Mouse (Mus musculus): ENCODE results near the gene Tada2a. TPM values are rescaled to one million over a fixed set of nuclear protein-coding genes. Genes with fewer than 3 reads are reported as not detected.

The Tada2a gene
- polyA plus RNA-seq, 1 experiment from 2014 or later: 16.2 TPM

GRCm38 (mm10) chr11:84145201-84145798 lies 15.9 kb upstream of the Tada2a start:
- H3K4me1 ChIP-seq: peaks cover 10% of the 10 kb centered on the region
- H3K9ac ChIP-seq: no peak overlapping the region
- H3K4me2 ChIP-seq: no peak overlapping the region
- no peak for ATAC-seq
- H3K4me3 ChIP-seq: no peak overlapping the region
- H3K36me3 ChIP-seq: no peaks in the 10 kb centered on the region
- WGBS (ENCODE audit: insufficient replicate concordance): 64% methylated on average over 10 of the region's 10 CpGs
- no peaks in the 10 kb centered on the region for H3K9me3 ChIP-seq (replicated peaks)
- H3K27me3 ChIP-seq (replicated peaks): peaks cover 15% of the 10 kb centered on the region
- H3K27ac ChIP-seq: no peak overlapping the region

- H3K4me3 ChIP-seq: no peak overlapping the region
- H3K4me1 ChIP-seq: no peaks in the 10 kb centered on the region
- H3K9me3 ChIP-seq (replicated peaks): no peaks in the 10 kb centered on the region
- H3K27me3 ChIP-seq (replicated peaks): peaks cover 15% of the 10 kb centered on the region
- no peak for ATAC-seq
- no peak overlapping the region for H3K9ac ChIP-seq
- no peaks in the 10 kb centered on the region for H3K36me3 ChIP-seq
- H3K27ac ChIP-seq: no peak overlapping the region
- 44% methylated on average over 2 of the region's 2 CpGs for WGBS (ENCODE audit: insufficient replicate concordance)
- H3K4me2 ChIP-seq: no peak overlapping the region
Observed at GRCm38 (mm10) chr11:84141752-84142151, 12.4 kb upstream of the Tada2a start.

DNA sequence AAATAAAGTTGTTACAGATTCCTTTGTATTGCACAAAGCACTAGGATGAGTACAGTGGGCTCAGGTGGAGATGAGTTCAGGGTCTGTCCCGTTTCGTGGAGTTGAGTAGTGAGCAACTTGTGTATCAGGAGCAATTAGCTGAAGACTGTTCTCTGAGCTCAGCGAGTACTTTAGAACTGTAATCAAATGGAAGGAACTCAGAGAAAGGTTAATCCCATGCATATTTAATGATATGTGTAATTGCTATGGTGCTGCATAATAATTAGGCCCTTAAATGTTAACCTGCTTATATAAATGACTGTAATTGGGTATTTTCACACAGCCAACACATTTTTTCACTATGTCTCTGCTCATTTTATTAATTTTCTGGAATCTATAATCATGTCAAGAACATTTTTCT lies 7.1 kb upstream of the Tada2a start:
- no peaks in the 10 kb centered on the region for H3K4me1 ChIP-seq
- no peaks in the 10 kb centered on the region for H3K36me3 ChIP-seq
- no peaks in the 10 kb centered on the region for H3K9me3 ChIP-seq (replicated peaks)
- H3K4me2 ChIP-seq: no peak overlapping the region
- no peak overlapping the region for H3K27ac ChIP-seq
- WGBS (ENCODE audit: insufficient replicate concordance): 70% methylated on average over 3 of the region's 3 CpGs
- peaks cover 8% of the 10 kb centered on the region; the same call in 1 of the 2 replicates for H3K27me3 ChIP-seq (replicated peaks)
- no peak overlapping the region for H3K4me3 ChIP-seq
- no peak for ATAC-seq
- no peak overlapping the region for H3K9ac ChIP-seq

DNA sequence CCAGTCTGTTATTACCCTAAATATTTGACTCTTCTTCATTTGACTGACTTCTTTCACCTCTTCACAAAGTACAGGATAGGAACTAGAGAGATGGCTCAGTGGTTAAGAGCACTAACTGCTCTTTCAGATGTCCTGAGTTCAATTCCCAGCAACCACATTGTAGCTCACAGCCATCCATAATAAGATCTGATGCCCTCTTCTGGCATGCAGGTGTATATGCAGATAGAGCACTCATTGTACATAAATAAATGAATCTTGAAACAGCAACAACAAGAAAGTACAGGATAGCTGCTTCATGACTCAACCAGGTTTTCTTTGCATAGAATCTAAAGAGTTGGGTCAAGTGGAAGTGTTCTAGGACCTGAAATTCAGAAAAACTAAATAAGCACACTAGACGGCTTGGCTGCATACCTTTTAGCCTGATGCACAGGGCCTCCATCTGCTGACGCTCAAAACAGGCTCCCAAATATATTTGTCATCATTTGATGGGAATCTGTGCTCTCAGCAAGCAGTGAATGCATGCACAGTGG lies 5.0 kb upstream of the Tada2a start:
- Histone ChIP-seq H3K9me3 (replicated peaks) (no peaks in the 10 kb centered on the region), H3K4me1 (peaks cover 7% of the 10 kb centered on the region), H3K27ac (no peak overlapping the region), H3K36me3 (no peaks in the 10 kb centered on the region), H3K4me2 (no peak overlapping the region), H3K4me3 (no peak overlapping the region), H3K9ac (no peak overlapping the region), H3K27me3 (replicated peaks) (peaks cover 13% of the 10 kb centered on the region; the same call in 1 of the 2 replicates)
- WGBS (ENCODE audit: insufficient replicate concordance): 83% methylated on average over 2 of the region's 2 CpGs
- no peak for ATAC-seq

DNA sequence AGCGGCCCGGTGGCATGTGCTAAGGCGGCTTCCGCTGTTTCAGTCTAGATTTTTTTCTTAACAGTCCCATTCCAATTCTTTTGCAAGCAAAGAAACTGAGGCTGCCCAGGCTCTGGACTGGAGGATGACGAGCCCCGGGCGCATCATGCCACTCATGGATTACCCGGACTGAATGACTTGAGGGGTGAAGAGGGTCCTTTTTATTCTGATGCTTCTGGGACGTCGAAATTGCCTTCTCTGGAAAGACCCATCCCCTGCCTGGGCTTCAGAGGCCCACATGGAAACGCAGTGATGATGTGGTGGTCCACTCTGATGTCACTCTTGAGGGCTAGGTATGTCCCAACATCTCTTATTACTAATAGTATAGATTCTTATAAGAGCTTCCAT lies 392 bp upstream of the Tada2a start:
- H3K4me3 ChIP-seq: peak overlapping the region; percentile 85
- 9% methylated on average over 11 of the region's 11 CpGs for WGBS (ENCODE audit: insufficient replicate concordance)
- peaks cover 13% of the 10 kb centered on the region; the same call in 1 of the 2 replicates for H3K27me3 ChIP-seq (replicated peaks)
- H3K9me3 ChIP-seq (replicated peaks): no peaks in the 10 kb centered on the region
- ATAC-seq: peak; percentile 4; the same call in 1 of the 2 replicates
- peak overlapping the region; percentile 89; the same call in 1 of the 2 replicates for H3K9ac ChIP-seq
- H3K27ac ChIP-seq: no peak overlapping the region
- H3K4me2 ChIP-seq: peak overlapping the region; percentile 91
- H3K4me1 ChIP-seq: peaks cover 17% of the 10 kb centered on the region
- H3K36me3 ChIP-seq: peaks cover 27% of the 10 kb centered on the region

DNA sequence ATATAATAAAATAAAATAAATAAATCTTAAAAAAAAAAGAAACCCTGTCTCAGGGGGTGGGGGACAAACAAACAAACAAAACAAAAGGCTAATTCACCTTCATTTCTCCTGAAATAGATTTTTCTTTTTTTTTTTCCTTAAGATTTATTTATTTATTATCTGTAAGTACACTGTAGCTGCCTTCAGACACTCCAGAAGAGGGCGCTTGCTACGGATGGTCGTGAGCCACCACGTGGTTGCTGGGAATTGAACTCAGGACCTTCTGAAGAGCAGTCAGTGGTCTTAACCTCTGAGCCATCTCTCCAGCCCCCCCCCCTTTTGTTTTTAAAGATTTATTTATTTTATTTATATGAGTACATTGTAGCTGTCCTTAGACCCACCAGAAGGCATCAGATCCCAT lies 1.4 kb downstream of the Tada2a start:
- H3K27me3 ChIP-seq (replicated peaks): peaks cover 10% of the 10 kb centered on the region; the same call in 1 of the 2 replicates
- peaks cover 42% of the 10 kb centered on the region for H3K36me3 ChIP-seq
- no peak overlapping the region for H3K27ac ChIP-seq
- no peaks in the 10 kb centered on the region for H3K9me3 ChIP-seq (replicated peaks)
- H3K4me2 ChIP-seq: peak overlapping the region; percentile 91
- no peak overlapping the region for H3K9ac ChIP-seq
- peak overlapping the region; percentile 85; the same call in 1 of the 2 replicates for H3K4me3 ChIP-seq
- peaks cover 17% of the 10 kb centered on the region for H3K4me1 ChIP-seq
- 64% methylated on average over 4 of the region's 4 CpGs for WGBS (ENCODE audit: insufficient replicate concordance)
- ATAC-seq: no peak

GRCm38 (mm10) chr11:84121051-84121956 lies 8.1 kb downstream of the Tada2a start:
- no peaks in the 10 kb centered on the region for H3K9me3 ChIP-seq (replicated peaks)
- ATAC-seq: no peak
- WGBS (ENCODE audit: insufficient replicate concordance): 76% methylated on average over 12 of the region's 12 CpGs
- H3K4me2 ChIP-seq: no peak overlapping the region
- H3K27me3 ChIP-seq (replicated peaks): no peaks in the 10 kb centered on the region
- peaks cover 16% of the 10 kb centered on the region for H3K4me1 ChIP-seq
- H3K36me3 ChIP-seq: peaks cover 97% of the 10 kb centered on the region
- H3K27ac ChIP-seq: no peak overlapping the region
- no peak overlapping the region for H3K9ac ChIP-seq
- no peak overlapping the region for H3K4me3 ChIP-seq

DNA sequence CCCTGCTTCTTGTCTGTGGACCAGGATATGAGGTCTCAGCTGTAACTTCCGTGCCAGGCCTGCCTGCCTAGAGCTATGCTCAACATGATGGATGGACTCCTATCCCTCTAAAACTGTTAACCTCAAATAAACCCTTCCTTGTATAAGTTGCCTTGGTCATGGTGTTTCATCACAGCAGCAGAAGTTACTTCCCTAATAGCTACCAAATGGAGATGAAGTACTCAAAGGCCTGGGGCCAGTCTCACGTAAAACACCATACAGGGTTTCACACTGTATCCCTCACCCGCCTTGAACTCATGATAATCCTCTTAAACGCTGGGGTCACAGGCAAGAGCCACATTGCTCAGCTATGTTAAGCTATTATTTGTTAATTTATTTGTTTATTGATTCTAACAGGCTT lies 12.0 kb downstream of the Tada2a start:
- no peak overlapping the region for H3K4me2 ChIP-seq
- H3K27me3 ChIP-seq (replicated peaks): no peaks in the 10 kb centered on the region
- peaks cover 16% of the 10 kb centered on the region for H3K4me1 ChIP-seq
- no peak for ATAC-seq
- 72% methylated on average over 4 of the region's 4 CpGs for WGBS (ENCODE audit: insufficient replicate concordance)
- no peak overlapping the region for H3K4me3 ChIP-seq
- no peaks in the 10 kb centered on the region for H3K9me3 ChIP-seq (replicated peaks)
- H3K36me3 ChIP-seq: peaks cover 88% of the 10 kb centered on the region
- no peak overlapping the region for H3K27ac ChIP-seq
- H3K9ac ChIP-seq: no peak overlapping the region

- Histone ChIP-seq H3K9ac (no peak overlapping the region), H3K4me2 (no peak overlapping the region), H3K4me1 (peaks cover 6% of the 10 kb centered on the region), H3K9me3 (replicated peaks) (no peaks in the 10 kb centered on the region), H3K27me3 (replicated peaks) (no peaks in the 10 kb centered on the region), H3K4me3 (no peak overlapping the region), H3K27ac (no peak overlapping the region), H3K36me3 (peaks cover 79% of the 10 kb centered on the region)
- ATAC-seq: no peak
- WGBS (ENCODE audit: insufficient replicate concordance): 48% methylated on average over 2 of the region's 2 CpGs
Observed at GRCm38 (mm10) chr11:84116221-84116620, 13.2 kb downstream of the Tada2a start.

DNA sequence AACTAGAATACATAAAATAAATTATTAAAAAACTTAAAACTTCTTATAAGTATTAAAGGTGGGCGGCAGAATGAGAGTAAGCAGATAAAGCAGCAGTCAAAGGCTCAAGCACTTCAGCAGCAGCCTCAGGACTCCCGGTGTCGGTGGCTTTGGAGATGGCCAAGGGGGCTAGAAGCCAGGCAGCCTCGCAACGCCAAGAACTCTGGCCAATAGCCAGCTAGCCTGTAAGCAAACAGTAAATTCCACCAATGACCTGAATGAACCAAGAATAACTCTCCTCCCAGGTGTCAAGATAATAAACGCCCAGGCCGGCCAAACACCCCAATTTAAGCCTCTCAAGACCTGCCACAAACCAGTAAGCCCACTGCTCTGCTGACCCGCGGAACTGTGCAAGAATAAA lies 13.8 kb downstream of the Tada2a start:
- Histone ChIP-seq H3K4me1 (peaks cover under 1% of the 10 kb centered on the region), H3K27me3 (replicated peaks) (no peaks in the 10 kb centered on the region), H3K4me2 (no peak overlapping the region), H3K36me3 (peaks cover 79% of the 10 kb centered on the region), H3K4me3 (no peak overlapping the region), H3K27ac (no peak overlapping the region), H3K9me3 (replicated peaks) (no peaks in the 10 kb centered on the region), H3K9ac (no peak overlapping the region)
- WGBS (ENCODE audit: insufficient replicate concordance): 82% methylated on average over 9 of the region's 9 CpGs
- no peak for ATAC-seq

- Histone ChIP-seq H3K4me2 (no peak overlapping the region), H3K27ac (no peak overlapping the region), H3K27me3 (replicated peaks) (no peaks in the 10 kb centered on the region), H3K4me1 (no peaks in the 10 kb centered on the region), H3K9ac (no peak overlapping the region), H3K9me3 (replicated peaks) (no peaks in the 10 kb centered on the region), H3K36me3 (peaks cover 76% of the 10 kb centered on the region), H3K4me3 (no peak overlapping the region)
- ATAC-seq: no peak
- WGBS (ENCODE audit: insufficient replicate concordance): 78% methylated on average over 5 of the region's 5 CpGs
Observed at GRCm38 (mm10) chr11:84113623-84114022, 15.8 kb downstream of the Tada2a start.

DNA sequence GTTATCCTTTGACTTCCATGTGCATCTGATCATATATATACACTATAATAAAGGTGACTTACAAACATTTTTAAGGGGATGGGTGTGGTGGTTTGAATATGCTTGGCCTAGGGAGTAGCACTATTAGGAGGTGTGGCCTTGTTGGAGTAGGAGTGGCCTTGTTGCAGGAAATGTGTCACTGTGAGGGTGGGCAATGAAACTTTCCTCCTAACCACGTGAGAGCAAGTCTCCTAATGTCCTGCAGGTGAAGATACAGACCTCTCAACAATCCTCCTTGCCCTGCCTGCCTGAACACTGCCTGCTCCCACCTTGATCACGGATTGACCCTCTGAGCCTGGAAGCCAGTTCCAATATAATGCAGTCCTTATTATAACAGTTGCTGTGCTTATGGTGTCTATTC lies 22.3 kb downstream of the Tada2a start:
- no peaks in the 10 kb centered on the region for H3K9me3 ChIP-seq (replicated peaks)
- WGBS (ENCODE audit: insufficient replicate concordance): 53% methylated on average over 2 of the region's 2 CpGs
- H3K4me2 ChIP-seq: no peak overlapping the region
- peaks cover 91% of the 10 kb centered on the region for H3K36me3 ChIP-seq
- no peak overlapping the region for H3K27ac ChIP-seq
- H3K4me1 ChIP-seq: no peaks in the 10 kb centered on the region
- H3K4me3 ChIP-seq: no peak overlapping the region
- no peak overlapping the region for H3K9ac ChIP-seq
- H3K27me3 ChIP-seq (replicated peaks): no peaks in the 10 kb centered on the region
- no peak for ATAC-seq
